Mouse (Mus musculus): Measurements from ENCODE around the gene Eef2k. TPM values are rescaled to one million over a fixed set of nuclear protein-coding genes. Genes with fewer than 3 reads are reported as not detected.
"Not testable (repeated sequence)": the region's sequence is repeated elsewhere in the genome, so short reads cannot be mapped to it uniquely, and the experiment has no call there.

The Eef2k gene
- polyA plus RNA-seq, 1 experiment from 2014 or later: 27.9 TPM

- Histone ChIP-seq H3K27me3 (ENCODE audit: insufficient read depth, low read length) (no peaks in the 10 kb centered on the region), H3K9ac (replicated peaks; ENCODE audit: low read length) (no peak overlapping the region), H3K27ac (ENCODE audit: low read length) (no peak overlapping the region), H3K9me3 (ENCODE audit: low read length) (no peaks in the 10 kb centered on the region), H3K4me3 (ENCODE audit: low read length) (no peak overlapping the region), H3K36me3 (ENCODE audit: insufficient read depth, low read length) (peaks cover 12% of the 10 kb centered on the region), H3K4me2 (replicated peaks; ENCODE audit: low read depth, low read length) (no peak overlapping the region), H3K4me1 (ENCODE audit: insufficient read depth, low read length) (0 out of 2 replicates have a peak, but pooled peaks cover 6% of the 10 kb centered on the region)
- 77% methylated on average over 5 of the region's 5 CpGs for WGBS
- no peak for ATAC-seq (ENCODE audit: low FRiP score, low TSS enrichment)
Observed at GRCm38 (mm10) chr7:120893123-120893522, 50.5 kb downstream of the Eef2k start.

GRCm38 (mm10) chr7:120897054-120897453 is 54.4 kb downstream of the Eef2k start:
- no peak for ATAC-seq (ENCODE audit: low FRiP score, low TSS enrichment)
- WGBS: 49% methylated on average over 7 of the region's 7 CpGs
- H3K36me3 ChIP-seq (ENCODE audit: insufficient read depth, low read length): peaks cover 20% of the 10 kb centered on the region

GRCm38 (mm10) chr7:120897711-120898335 is 55.2 kb downstream of the Eef2k start:
- 83% methylated on average over 9 of the region's 9 CpGs for WGBS
- Histone ChIP-seq H3K4me3 (ENCODE audit: low read length) (no peak overlapping the region), H3K9ac (replicated peaks; ENCODE audit: low read length) (no peak overlapping the region), H3K4me2 (replicated peaks; ENCODE audit: low read depth, low read length) (no peak overlapping the region), H3K27me3 (ENCODE audit: insufficient read depth, low read length) (no peaks in the 10 kb centered on the region), H3K36me3 (ENCODE audit: insufficient read depth, low read length) (peaks cover 19% of the 10 kb centered on the region), H3K9me3 (ENCODE audit: low read length) (no peaks in the 10 kb centered on the region), H3K4me1 (ENCODE audit: insufficient read depth, low read length) (0 out of 2 replicates have a peak, but pooled peaks cover 10% of the 10 kb centered on the region), H3K27ac (ENCODE audit: low read length) (no peak overlapping the region)
- no peak for ATAC-seq (ENCODE audit: low FRiP score, low TSS enrichment)

More at GRCm38 (mm10) chr7:120897054-120897453, 54.4 kb downstream of the Eef2k start:
- no peak overlapping the region for H3K27ac ChIP-seq (ENCODE audit: low read length)
- 0 out of 2 replicates have a peak, but pooled peaks cover 10% of the 10 kb centered on the region for H3K4me1 ChIP-seq (ENCODE audit: insufficient read depth, low read length)
- no peak overlapping the region for H3K9ac ChIP-seq (replicated peaks; ENCODE audit: low read length)
- H3K9me3 ChIP-seq (ENCODE audit: low read length): no peaks in the 10 kb centered on the region
- H3K4me2 ChIP-seq (replicated peaks; ENCODE audit: low read depth, low read length): no peak overlapping the region
- no peaks in the 10 kb centered on the region for H3K27me3 ChIP-seq (ENCODE audit: insufficient read depth, low read length)
- H3K4me3 ChIP-seq (ENCODE audit: low read length): no peak overlapping the region

GRCm38 (mm10) chr7:120900191-120900590 is 57.6 kb downstream of the Eef2k start:
- 77% methylated on average over 4 of the region's 4 CpGs for WGBS
- Histone ChIP-seq H3K4me1 (ENCODE audit: insufficient read depth, low read length) (0 out of 2 replicates have a peak, but pooled peaks cover 10% of the 10 kb centered on the region), H3K27ac (ENCODE audit: low read length) (no peak overlapping the region), H3K27me3 (ENCODE audit: insufficient read depth, low read length) (no peaks in the 10 kb centered on the region), H3K36me3 (ENCODE audit: insufficient read depth, low read length) (peaks cover 19% of the 10 kb centered on the region), H3K4me2 (replicated peaks; ENCODE audit: low read depth, low read length) (no peak overlapping the region), H3K4me3 (ENCODE audit: low read length) (no peak overlapping the region), H3K9me3 (ENCODE audit: low read length) (no peaks in the 10 kb centered on the region), H3K9ac (replicated peaks; ENCODE audit: low read length) (no peak overlapping the region)
- no peak for ATAC-seq (ENCODE audit: low FRiP score, low TSS enrichment)

- no peak overlapping the region for H3K9ac ChIP-seq (replicated peaks; ENCODE audit: low read length)
- H3K36me3 ChIP-seq (ENCODE audit: insufficient read depth, low read length): peaks cover 11% of the 10 kb centered on the region; the same call in 1 of the 2 replicates
- no peaks in the 10 kb centered on the region for H3K27me3 ChIP-seq (ENCODE audit: insufficient read depth, low read length)
- 51% methylated on average over 8 of the region's 8 CpGs for WGBS
- 0 out of 2 replicates have a peak, but pooled peaks cover 10% of the 10 kb centered on the region for H3K4me1 ChIP-seq (ENCODE audit: insufficient read depth, low read length)
- ATAC-seq (ENCODE audit: low FRiP score, low TSS enrichment): no peak
- no peak overlapping the region for H3K4me3 ChIP-seq (ENCODE audit: low read length)
- H3K4me2 ChIP-seq (replicated peaks; ENCODE audit: low read depth, low read length): no peak overlapping the region
- H3K27ac ChIP-seq (ENCODE audit: low read length): no peak overlapping the region
- H3K9me3 ChIP-seq (ENCODE audit: low read length): no peaks in the 10 kb centered on the region
Observed at GRCm38 (mm10) chr7:120901701-120902100, 59.1 kb downstream of the Eef2k start.

- Histone ChIP-seq H3K27me3 (ENCODE audit: insufficient read depth, low read length) (no peaks in the 10 kb centered on the region), H3K4me1 (ENCODE audit: insufficient read depth, low read length) (0 out of 2 replicates have a peak, but pooled peaks cover 4% of the 10 kb centered on the region), H3K4me3 (ENCODE audit: low read length) (no peak overlapping the region), H3K4me2 (replicated peaks; ENCODE audit: low read depth, low read length) (no peak overlapping the region), H3K36me3 (ENCODE audit: insufficient read depth, low read length) (peaks cover 11% of the 10 kb centered on the region; the same call in 1 of the 2 replicates), H3K9me3 (ENCODE audit: low read length) (no peaks in the 10 kb centered on the region), H3K9ac (replicated peaks; ENCODE audit: low read length) (no peak overlapping the region), H3K27ac (ENCODE audit: low read length) (no peak overlapping the region)
- no peak for ATAC-seq (ENCODE audit: low FRiP score, low TSS enrichment)
- WGBS: 60% methylated on average over 3 of the region's 3 CpGs
Observed at GRCm38 (mm10) chr7:120902931-120903330, 60.3 kb downstream of the Eef2k start.

- H3K4me1 ChIP-seq (ENCODE audit: insufficient read depth, low read length); H3K9ac ChIP-seq (replicated peaks; ENCODE audit: low read length); H3K36me3 ChIP-seq (ENCODE audit: insufficient read depth, low read length); ATAC-seq (ENCODE audit: low FRiP score, low TSS enrichment); H3K27ac ChIP-seq (ENCODE audit: low read length); H3K9me3 ChIP-seq (ENCODE audit: low read length); H3K4me2 ChIP-seq (replicated peaks; ENCODE audit: low read depth, low read length); H3K27me3 ChIP-seq (ENCODE audit: insufficient read depth, low read length); H3K4me3 ChIP-seq (ENCODE audit: low read length): not testable (repeated sequence)
- WGBS: 71% methylated on average over 3 of the region's 3 CpGs
Observed at GRCm38 (mm10) chr7:120910172-120910571, 67.5 kb downstream of the Eef2k start.

GRCm38 (mm10) chr7:120911268-120911667 is 68.6 kb downstream of the Eef2k start:
- not testable (repeated sequence) for H3K4me2 ChIP-seq (replicated peaks; ENCODE audit: low read depth, low read length); H3K27ac ChIP-seq (ENCODE audit: low read length); H3K9ac ChIP-seq (replicated peaks; ENCODE audit: low read length); H3K4me3 ChIP-seq (ENCODE audit: low read length); H3K4me1 ChIP-seq (ENCODE audit: insufficient read depth, low read length); ATAC-seq (ENCODE audit: low FRiP score, low TSS enrichment); H3K36me3 ChIP-seq (ENCODE audit: insufficient read depth, low read length); H3K9me3 ChIP-seq (ENCODE audit: low read length); H3K27me3 ChIP-seq (ENCODE audit: insufficient read depth, low read length)
- WGBS: 86% methylated on average over 5 of the region's 6 CpGs

- H3K4me1 ChIP-seq (ENCODE audit: insufficient read depth, low read length): peaks cover under 1% of the 10 kb centered on the region; the same call in 1 of the 2 replicates
- WGBS: 38% methylated on average over 1 of the region's 1 CpGs
Observed at GRCm38 (mm10) chr7:120913332-120913731, 70.7 kb downstream of the Eef2k start.

GRCm38 (mm10) chr7:120916262-120916875 is 73.7 kb downstream of the Eef2k start:
- Histone ChIP-seq H3K4me3 (ENCODE audit: low read length) (no peak overlapping the region), H3K4me1 (ENCODE audit: insufficient read depth, low read length) (peaks cover 13% of the 10 kb centered on the region), H3K9ac (replicated peaks; ENCODE audit: low read length) (no peak overlapping the region), H3K36me3 (ENCODE audit: insufficient read depth, low read length) (no peaks in the 10 kb centered on the region), H3K9me3 (ENCODE audit: low read length) (no peaks in the 10 kb centered on the region), H3K27me3 (ENCODE audit: insufficient read depth, low read length) (no peaks in the 10 kb centered on the region), H3K27ac (ENCODE audit: low read length) (no peak overlapping the region), H3K4me2 (replicated peaks; ENCODE audit: low read depth, low read length) (no peak overlapping the region; the same call in 1 of the 2 replicates)
- no peak for ATAC-seq (ENCODE audit: low FRiP score, low TSS enrichment)
- WGBS: 33% methylated on average over 11 of the region's 11 CpGs

More at GRCm38 (mm10) chr7:120913332-120913731, 70.7 kb downstream of the Eef2k start:
- H3K9ac ChIP-seq (replicated peaks; ENCODE audit: low read length): no peak overlapping the region
- no peak overlapping the region for H3K4me3 ChIP-seq (ENCODE audit: low read length)
- H3K9me3 ChIP-seq (ENCODE audit: low read length): no peaks in the 10 kb centered on the region
- H3K36me3 ChIP-seq (ENCODE audit: insufficient read depth, low read length): no peaks in the 10 kb centered on the region
- ATAC-seq (ENCODE audit: low FRiP score, low TSS enrichment): no peak
- no peak overlapping the region for H3K27ac ChIP-seq (ENCODE audit: low read length)
- no peaks in the 10 kb centered on the region for H3K27me3 ChIP-seq (ENCODE audit: insufficient read depth, low read length)
- no peak overlapping the region for H3K4me2 ChIP-seq (replicated peaks; ENCODE audit: low read depth, low read length)
